Mouse (Mus musculus): ENCODE measurements around the gene Nicn1.
"Not testable (repeated sequence)": the region's sequence is repeated elsewhere in the genome, so short reads cannot be mapped to it uniquely, and the experiment has no call there.

Nicn1 gene

DNA sequence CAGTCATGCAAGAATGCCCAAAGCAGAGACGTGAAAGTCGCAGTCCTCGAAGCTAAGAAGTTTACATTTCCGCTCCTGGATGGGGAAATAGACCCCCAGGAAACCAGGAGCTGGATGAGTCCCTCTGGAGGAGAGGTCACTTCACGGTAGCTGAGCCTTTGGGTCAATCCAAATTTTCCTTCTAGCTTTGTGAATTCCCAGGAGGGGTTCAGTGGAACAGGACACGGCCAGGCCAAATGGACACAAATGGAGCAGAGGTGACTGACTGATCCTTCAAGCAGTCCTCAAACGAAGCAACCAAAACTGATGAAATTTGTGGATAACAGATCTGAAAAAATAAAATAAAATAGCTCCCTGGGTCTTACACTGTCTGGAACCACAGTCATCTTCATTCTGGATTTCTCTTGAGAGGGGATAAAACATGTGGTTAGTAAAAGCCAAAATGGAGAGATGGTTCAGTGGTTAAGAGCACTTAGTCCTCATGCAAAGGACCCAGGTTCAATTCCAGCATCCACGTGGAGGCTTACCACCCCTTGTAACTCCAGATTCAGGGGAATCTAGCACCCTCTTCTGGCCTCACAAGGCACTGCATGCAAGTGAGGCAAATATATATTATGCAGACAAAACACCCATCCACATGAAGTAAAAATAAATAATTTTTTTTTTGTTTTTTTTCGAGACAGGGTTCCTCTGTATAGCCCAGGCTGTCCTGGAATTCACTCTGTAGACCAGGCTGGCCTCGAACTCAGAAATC lies 11.4 kb upstream of the Nicn1 start:
- no peak for DNase-seq (ENCODE audit: low spot score in 2 of 2)

DNA sequence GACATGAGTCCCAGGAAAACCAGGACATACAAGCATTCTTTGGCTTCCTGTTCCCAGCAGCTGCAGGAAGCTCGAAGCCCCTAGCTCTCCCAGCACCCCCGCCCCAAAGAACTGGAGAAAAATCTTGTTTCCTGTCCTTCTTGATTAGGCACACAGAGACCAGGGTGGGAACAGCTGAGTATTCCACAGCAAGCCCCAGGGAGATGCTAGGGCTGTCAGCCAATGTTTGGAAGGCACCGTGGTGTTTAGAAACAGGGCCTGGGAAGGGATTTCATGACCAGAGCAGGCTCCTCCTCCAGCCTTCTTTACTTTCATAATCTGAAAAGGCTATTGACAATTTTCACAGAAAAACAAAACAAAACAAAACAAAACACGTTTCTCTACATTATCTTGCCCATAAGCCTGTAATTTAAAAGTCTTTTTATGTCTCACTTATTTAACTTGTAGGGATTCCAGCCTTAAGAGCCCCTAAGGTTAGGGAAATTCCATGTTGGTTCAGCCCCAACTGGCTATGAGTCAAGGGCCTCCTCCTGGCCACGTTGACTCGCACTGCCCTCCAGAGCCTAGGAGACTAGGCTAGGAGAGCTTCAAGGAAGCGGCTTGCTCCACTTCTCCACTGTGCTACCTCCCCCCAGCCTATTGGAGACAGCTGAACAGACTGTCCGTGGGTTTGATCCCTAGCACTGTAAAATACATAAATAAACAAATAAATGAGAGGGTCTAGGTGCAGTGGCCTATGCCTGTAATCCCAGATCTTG lies 10.0 kb upstream of the Nicn1 start:
- DNase-seq (ENCODE audit: low spot score in 2 of 2), result peak in 1 of 2 experiments; percentile 84

DNA sequence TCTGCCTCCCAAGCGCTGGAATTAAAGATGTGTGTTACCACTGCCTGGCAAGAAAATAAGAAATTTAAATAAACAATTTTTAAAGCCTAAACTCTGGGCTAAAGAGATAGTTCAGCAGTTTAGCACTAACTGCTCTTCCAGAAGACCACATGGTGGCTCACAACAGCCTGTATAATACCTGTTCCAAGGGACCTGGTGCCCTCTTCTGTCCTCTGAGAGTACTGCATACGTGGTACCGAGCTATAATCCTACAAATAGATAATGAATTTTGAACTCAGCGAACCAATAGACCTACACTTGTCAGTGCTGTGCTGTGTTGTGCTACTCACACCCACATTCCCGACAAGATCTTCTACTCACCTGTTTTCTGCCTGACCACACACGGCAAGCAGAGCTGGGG lies 5.8 kb upstream of the Nicn1 start:
- DNase-seq (ENCODE audit: low spot score in 2 of 2), result peak in 1 of 2 experiments; percentile 67

DNA sequence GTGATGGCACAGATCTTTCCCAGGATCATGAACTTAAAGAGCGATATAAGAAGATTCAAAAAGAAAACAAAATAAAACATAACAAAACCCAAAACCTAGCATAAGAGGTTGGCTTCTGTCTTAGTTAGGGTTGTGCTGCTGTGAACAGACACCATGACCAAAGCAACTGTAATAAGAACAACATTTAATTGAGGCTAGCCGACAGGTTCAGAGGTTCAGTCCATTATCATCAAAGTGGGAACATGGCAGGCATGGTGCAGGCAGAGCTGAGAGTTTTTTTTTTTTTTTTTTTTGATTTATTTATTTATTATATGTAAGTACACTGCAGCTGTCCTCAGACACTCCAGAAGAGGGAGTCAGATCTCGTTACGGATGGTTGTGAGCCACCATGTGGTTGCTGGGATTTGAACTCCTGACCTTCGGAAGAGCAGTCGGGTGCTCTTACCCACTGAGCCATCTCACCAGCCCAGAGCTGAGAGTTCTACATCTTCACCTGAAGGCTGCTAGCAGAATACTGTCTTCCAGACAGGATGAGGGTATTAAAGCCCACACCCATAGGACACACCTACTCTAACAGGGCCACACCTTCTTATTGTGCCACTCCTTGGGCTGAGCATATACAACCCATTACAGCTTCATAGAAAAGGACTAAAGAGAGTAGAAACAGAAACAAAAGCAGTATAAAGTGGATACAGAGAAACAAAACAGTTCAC lies 2.5 kb upstream of the Nicn1 start:
- not testable (repeated sequence) for DNase-seq (ENCODE audit: low spot score in 2 of 2)

DNA sequence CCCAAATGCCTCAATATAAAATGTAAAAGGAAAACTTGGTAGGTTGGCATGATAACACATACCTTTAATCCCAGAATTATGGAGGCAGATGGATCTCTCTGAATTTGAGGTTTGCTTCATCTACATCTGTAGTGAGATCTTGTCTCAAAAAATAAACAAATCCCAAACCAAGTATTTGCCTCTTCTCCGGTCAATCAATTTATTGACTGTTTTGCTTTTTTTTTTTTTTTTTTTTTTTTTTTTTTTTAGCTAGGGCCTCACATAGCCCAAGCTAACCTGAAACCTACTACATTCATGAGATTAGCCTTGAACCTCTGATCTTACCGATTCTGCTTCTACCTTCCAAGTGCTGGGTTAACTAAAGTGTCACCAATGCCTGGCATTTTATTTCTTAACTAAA lies 882 bp upstream of the Nicn1 start:
- no peak for DNase-seq (ENCODE audit: low spot score in 2 of 2)

DNA sequence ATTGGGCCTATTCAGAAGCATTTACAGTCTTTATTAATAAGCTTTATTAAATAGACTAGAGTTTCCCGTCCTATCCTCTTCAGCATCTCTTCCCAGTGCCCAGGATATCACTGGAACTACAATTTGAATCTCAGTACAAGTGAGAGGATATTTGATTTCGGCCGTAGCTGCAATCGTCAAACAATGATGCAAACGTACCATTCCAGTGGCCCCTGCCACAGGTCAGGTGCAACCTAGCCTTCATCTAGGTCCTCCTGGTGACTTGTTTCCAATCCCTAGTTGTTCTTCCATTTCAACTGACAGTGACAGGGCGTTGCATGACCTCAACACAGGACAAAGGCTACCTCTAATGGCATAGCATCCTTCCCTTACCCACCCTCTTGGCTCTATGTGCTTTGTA lies 544 bp downstream of the Nicn1 start:
- DNase-seq (ENCODE audit: low spot score in 2 of 2), result no peak

DNA sequence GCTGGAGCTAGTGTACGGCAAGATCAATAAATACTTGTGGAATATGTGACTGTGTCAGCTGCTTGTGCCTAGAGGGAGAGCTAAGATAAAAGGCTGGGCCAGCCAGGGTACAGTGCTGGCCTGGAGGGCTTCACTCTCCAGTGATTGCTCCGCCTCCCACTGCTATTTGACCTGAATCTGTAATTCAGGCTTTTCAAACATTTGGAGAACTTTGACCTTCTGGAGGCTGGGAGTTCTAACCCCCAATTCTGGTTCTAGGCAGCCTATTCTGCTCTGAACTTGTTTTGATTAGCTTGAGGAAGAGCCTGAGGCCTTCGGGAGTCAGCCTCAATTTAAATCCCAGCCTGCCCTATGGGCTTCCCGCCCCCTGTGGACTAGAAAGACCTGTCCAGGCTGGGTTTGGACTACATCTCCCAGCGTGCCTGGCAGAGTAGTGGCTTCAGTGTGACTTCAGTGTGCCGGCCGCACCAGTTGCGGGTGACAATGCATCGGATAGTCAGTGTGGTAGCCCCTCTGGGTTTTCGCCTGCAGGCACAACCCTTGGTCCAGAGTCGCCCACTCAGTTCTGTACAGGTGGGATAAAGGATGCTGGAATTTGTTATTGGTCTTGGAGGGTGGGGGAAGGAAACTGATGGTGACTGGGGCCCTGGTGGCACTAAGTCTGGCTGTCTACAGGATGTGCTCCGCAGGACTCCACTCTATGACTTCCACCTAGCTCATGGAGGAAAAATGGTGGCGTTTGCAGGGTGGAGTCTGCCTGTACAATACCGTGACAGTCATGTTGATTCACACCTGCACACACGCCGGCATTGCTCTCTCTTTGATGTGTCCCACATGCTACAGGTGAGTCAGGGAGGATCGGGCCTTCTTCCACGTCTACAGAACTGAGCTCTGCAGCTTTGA lies 6.5 kb downstream of the Nicn1 start, which contains the start of gene Amt:
Amt (plus strand) TSS at position 401 of the 903 bp plus-strand sequence.
- DNase-seq (ENCODE audit: low spot score in 2 of 2), result peak; percentile 51 to 56

DNA sequence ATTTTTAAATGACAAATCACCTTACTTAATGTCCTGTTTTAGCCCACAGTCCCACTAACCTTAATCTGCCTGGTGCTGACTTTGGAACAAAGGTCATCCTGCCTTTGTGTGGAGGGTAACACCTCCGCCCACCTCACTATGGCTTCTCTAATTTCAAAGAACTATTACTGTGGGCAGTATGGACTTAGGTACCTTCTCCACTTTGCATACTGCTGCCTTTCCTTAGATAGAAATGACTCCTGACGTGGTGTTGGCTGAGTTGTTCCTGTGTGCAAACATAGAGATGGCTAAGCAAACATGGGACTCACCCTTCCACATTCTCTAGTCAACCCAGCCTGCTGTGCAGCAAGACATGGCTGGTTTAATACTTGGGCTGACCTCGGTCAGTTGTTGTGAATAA lies 11.6 kb downstream of the Nicn1 start:
- peak; percentile 35 to 39 for DNase-seq (ENCODE audit: low spot score in 2 of 2)

DNA sequence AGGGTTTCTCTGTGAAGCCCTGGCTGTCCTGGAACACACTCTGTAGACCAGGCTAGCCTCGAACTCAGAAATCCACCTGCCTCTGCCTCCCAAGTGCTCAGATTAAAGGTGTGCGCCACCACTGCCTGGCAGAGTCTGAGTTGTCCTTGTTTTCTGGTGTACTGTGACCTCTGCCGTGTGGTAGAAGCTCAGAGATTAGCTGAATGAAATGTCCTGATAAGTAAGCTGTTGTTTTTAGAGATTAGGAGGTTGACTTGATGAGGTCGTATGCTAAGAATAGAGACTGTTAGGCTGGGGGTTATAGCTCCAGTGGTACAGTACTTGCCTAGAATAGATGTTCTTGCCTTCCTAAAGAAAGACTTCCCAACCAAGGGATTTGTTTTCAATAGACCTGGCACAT lies 14.5 kb downstream of the Nicn1 start:
- no peak for DNase-seq (ENCODE audit: low spot score in 2 of 2)

DNA sequence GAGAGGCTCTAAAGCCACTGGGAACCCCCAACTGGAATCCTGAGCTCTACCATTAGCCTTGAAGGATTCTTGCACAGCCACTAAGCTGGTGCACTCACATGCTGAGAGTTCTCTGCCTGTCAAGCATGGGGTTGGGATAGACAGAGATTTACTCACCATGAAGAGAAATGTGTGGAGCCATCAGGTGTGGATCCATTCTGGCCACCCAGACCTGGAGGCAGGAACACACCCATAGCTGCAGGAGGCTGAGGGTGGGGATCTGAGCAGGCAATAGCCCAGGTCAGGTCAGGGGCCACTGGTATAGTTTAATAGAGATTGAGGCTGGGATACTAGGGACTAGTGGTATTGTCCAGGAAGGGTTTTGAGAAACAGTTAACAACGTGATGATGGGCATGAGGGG lies 14.9 kb downstream of the Nicn1 start:
- DNase-seq (ENCODE audit: low spot score in 2 of 2), result no peak

DNA sequence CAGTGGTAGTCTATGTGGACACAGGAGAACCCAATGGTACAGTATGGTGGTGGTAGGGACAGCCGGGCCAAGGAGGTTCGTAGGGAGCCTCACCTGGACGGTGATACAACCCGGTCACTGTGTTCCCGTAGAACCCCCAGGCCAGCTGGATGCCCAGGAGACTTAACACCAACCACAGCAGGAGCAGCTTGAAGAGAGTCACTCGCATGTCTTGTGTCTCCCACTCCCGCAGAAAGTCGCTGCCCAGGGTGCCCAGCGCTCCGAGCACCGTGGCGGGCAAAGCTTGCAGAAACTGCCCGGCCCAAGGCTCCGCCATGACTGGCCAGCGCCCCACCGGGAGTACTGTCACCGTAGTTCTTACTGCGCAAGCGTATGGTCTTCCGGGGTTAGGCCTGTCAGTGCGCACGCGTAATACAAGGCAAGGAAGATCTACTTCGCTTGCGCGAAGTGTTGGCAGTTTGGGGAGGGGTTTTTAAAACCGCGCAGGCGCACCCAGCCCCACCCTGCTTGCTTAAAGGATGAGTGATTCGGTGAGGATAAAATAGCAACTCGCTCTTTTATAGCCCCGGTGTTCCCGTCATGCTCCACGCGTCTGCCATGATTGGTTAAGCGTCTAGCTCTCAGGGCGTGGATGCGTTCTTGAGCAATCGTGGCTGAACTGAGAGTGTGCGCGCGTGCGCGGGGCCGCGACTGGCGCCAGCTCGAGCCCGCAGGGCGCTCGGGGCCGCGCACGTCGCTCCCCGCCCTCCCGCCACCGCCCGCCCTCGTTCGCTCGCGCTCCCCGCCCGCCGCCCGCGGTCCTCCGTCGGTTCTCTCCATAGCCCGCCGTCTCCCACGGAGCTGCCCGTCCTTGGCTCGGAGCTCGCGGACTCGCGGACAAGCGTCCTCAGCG lies 15.6 kb downstream of the Nicn1 start, which contains the start of the genes Rhoa and Tcta:
Rhoa (plus strand) TSS at position 501 of the 892 bp plus-strand sequence.
Tcta (minus strand) TSS at position 532 of the 892 bp plus-strand sequence.
- peak; percentile 95 to 98 for DNase-seq (ENCODE audit: low spot score in 2 of 2)

DNA sequence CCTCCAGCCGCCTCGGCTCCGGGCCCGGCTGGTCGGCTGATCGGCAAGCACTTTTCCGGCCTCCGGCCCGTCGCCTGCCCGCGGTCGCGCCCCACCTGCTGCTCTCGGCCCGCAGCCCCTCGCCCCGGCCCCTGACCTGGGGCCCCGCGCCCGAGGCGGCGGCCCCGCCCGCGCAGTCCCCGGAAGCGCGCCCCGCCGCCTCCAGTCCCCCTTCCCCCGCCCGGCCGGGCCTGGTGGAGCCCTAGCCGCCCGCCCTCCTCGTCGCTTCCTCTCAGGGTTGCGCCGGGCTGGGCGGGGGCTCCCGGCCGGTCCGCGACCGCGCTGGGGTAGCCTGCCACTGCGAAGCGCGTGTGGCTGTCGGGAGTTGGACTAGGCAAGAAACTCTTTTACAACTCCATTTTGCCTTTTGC lies 16.3 kb downstream of the Nicn1 start:
- DNase-seq (ENCODE audit: low spot score in 2 of 2), result peak; percentile 65 to 80

DNA sequence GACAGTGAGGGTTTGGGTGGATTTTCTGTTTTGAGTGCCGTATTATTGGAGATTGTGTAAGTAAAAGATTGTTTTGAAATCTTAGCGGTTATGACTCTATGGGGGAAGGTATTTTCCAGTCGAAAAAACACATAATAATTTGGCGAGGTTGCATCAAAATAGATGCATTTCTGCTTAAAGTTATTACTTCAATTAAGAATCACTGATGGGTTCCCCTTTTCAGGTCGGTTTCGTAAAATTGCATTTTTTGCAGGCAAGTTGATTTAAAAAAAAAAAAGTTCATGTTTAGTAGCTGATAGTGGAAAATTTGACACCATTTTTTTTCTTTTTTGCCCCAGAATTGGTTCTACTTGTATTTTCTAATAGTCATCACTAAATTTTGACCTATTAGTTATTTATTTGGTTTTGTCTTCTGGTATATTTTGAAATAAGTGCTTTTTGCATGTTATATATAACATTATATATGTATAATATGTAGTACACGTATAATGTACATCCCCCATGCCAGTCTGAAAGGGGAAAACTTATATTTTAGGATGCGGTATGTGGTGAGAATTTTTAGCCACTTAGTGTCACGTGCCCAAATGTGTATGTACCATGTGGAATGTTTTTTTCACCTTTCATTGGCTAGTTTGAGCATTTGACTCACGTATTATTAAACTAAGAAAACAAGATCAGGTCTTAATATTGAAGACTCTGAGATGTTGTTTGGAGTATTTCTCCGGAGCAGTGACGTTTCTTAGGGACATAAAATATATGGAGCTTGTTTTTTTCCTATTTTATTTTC lies 17.0 kb downstream of the Nicn1 start:
- DNase-seq (ENCODE audit: low spot score in 2 of 2), result no peak

DNA sequence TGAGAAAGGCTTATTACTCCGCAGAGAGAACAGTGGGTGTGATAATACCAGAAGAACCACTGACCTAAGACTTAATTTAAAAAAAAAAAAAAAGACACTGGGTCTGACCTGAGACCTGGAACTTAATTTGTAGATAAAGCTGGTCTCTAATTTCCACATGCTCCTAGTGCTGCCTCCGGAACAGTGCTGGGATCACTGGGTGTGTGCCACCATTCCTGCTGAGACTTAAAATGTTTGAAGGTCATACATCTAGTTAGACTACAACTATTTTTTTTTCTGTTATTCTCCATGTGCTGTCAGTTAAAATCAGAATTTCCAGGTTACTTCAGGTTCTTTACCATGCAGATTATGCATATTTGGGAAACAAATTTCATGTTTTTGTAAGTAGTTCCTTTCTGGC lies 17.9 kb downstream of the Nicn1 start:
- DNase-seq (ENCODE audit: low spot score in 2 of 2), result no peak

DNA sequence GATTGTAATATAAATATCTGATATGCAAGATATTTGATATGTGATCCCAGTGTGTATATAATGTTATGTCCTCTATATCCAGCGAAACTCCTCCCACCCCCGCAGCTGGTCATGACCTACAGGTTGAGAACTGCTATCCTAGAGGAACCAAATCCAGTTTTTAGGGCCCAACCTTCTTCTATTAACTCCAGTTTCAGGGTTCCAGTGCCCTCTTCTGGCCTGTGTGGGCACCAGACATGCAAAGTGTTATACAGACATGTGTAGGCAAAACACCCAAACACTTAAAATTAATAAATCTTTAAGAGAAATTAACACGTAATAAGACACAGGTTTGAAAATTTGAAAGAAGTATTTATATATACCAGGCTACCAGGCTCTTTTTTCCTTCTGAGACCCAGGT lies 27.3 kb downstream of the Nicn1 start:
- no peak for DNase-seq (ENCODE audit: low spot score in 2 of 2)

DNA sequence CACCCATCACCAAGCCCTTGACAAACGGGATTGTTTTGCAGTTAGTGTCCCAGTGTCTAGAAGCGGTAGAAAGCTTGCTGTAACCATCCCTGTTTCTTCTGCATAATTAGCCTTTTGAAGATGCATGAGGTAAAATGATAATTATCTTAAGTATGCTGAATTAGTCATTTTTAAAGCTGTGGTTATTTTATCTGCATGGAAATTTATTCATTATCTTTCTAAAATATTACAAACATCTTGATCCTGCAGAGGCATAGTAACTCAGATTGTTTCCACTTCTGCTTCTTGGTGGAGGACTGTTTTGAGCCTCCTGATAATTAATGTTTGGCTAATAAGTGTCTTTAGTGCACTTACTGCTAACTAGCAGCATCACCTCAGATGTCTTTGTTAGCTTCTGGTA lies 28.2 kb downstream of the Nicn1 start:
- DNase-seq (ENCODE audit: low spot score in 2 of 2), result no peak

DNA sequence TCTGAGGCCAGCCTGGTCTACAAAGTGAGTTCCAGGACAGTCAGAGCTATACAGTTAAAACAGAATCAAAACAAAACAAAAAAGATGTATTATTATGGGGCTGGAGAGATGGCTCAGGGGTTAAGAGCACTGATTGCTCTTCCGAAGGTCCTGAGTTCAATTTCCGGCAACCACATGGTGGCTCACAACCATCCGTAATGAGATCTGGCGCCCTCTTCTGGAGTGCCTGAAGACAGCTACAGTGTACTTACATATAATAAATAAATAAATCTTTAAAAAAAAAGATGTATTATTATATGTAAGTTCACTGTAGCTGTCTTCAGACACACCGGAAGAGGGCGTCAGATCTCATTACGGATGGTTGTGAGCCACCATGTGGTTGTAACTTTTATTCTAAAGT lies 31.8 kb downstream of the Nicn1 start:
- DNase-seq (ENCODE audit: low spot score in 2 of 2), result not testable (repeated sequence)

DNA sequence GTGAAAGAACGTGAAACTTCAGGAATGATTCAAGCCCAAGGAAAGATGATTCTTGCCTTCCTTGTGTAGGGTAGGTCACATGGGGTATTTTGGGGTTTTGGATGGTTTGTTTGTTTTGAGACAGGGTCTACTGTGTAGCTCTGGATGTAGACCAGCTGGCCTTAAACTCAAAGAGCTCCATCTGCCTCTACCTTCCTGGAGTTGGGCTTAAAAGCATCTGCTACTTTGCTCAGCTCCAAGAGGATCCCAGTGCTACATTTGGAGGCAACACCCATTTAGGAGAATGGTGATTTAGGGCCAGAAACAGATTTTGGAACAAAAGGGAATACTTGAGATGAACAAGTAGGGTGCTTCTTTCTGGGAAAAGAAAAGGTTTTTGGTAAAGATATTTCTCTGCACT lies 34.6 kb downstream of the Nicn1 start:
- DNase-seq (ENCODE audit: low spot score in 2 of 2), result no peak

DNA sequence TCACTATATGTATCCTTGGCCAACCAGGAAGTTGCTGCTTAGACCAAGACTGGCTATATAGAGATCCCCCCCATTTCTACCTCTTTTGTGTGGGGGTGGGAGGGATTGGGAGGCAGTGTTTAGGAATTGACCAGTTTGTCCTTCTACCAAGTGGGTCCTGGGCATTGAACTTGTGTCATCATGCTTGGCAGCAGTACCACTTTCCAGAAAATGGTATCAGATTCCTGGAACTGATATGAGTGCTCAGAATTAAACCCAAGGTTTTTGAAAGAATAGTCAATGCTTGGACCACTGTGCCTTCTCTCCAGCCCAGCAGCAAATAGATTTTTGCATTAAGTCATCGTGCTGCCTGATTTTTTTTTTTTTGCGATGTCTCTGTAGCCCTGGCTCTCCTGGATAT lies 35.6 kb downstream of the Nicn1 start:
- DNase-seq (ENCODE audit: low spot score in 2 of 2), result no peak

Data from urinary bladder, postnatal 36 days (tissue).